Mouse (Mus musculus): ENCODE results near the gene Kcnj9. TPM values are rescaled to one million over a fixed set of nuclear protein-coding genes. Genes with fewer than 3 reads are reported as not detected.

The Kcnj9 gene
- polyA plus RNA-seq, 1 experiment from 2014 or later: 0.05 TPM

- no peak overlapping the region for H3K9ac ChIP-seq (ENCODE audit: low read depth, low read length)
- H3K27me3 ChIP-seq (replicated peaks; ENCODE audit: control insufficient read depth, insufficient read depth, low read length): no peaks in the 10 kb centered on the region
- H3K4me3 ChIP-seq (ENCODE audit: low read depth, low read length): no peak overlapping the region
- H3K4me2 ChIP-seq (replicated peaks; ENCODE audit: low read depth): no peak overlapping the region
- no peak for TF ChIP-seq CTCF (IDR thresholded peaks at IDR 0.05; ENCODE audit: low read depth)
- 93% methylated on average over 6 of the region's 6 CpGs for WGBS
- ATAC-seq: no peak
- H3K9me3 ChIP-seq (ENCODE audit: control insufficient read depth): no peaks in the 10 kb centered on the region
- H3K27ac ChIP-seq (ENCODE audit: low read depth, low read length): no peak overlapping the region
- no peaks in the 10 kb centered on the region for H3K4me1 ChIP-seq (replicated peaks; ENCODE audit: control insufficient read depth, insufficient read depth, low read length)
- H3K36me3 ChIP-seq (ENCODE audit: control insufficient read depth, insufficient read depth): no peaks in the 10 kb centered on the region
Measured at GRCm38 (mm10) chr1:172283073-172283472, 46.0 kb downstream of the Kcnj9 start.

- Histone ChIP-seq H3K9me3 (ENCODE audit: control insufficient read depth) (no peaks in the 10 kb centered on the region), H3K4me2 (replicated peaks; ENCODE audit: low read depth) (no peak overlapping the region), H3K27me3 (replicated peaks; ENCODE audit: control insufficient read depth, insufficient read depth, low read length) (no peaks in the 10 kb centered on the region), H3K27ac (ENCODE audit: low read depth, low read length) (no peak overlapping the region), H3K4me3 (ENCODE audit: low read depth, low read length) (no peak overlapping the region), H3K36me3 (ENCODE audit: control insufficient read depth, insufficient read depth) (no peaks in the 10 kb centered on the region), H3K4me1 (replicated peaks; ENCODE audit: control insufficient read depth, insufficient read depth, low read length) (no peaks in the 10 kb centered on the region), H3K9ac (ENCODE audit: low read depth, low read length) (no peak overlapping the region)
- 66% methylated on average over 10 of the region's 10 CpGs for WGBS
- peak; percentile 22; the same call in 1 of the 2 replicates for TF ChIP-seq CTCF (IDR thresholded peaks at IDR 0.05; ENCODE audit: low read depth)
- no peak for ATAC-seq
Measured at GRCm38 (mm10) chr1:172281522-172282254, 47.4 kb downstream of the Kcnj9 start.

GRCm38 (mm10) chr1:172279768-172280509, 49.2 kb downstream of the Kcnj9 start:
- Histone ChIP-seq H3K4me1 (replicated peaks; ENCODE audit: control insufficient read depth, insufficient read depth, low read length) (no peaks in the 10 kb centered on the region), H3K4me3 (ENCODE audit: low read depth, low read length) (no peak overlapping the region), H3K9me3 (ENCODE audit: control insufficient read depth) (no peaks in the 10 kb centered on the region), H3K4me2 (replicated peaks; ENCODE audit: low read depth) (no peak overlapping the region), H3K27me3 (replicated peaks; ENCODE audit: control insufficient read depth, insufficient read depth, low read length) (no peaks in the 10 kb centered on the region), H3K36me3 (ENCODE audit: control insufficient read depth, insufficient read depth) (no peaks in the 10 kb centered on the region), H3K9ac (ENCODE audit: low read depth, low read length) (no peak overlapping the region), H3K27ac (ENCODE audit: low read depth, low read length) (no peak overlapping the region)
- ATAC-seq: no peak
- TF ChIP-seq CTCF (IDR thresholded peaks at IDR 0.05; ENCODE audit: low read depth): no peak
- 78% methylated on average over 16 of the region's 16 CpGs for WGBS

- no peak overlapping the region for H3K27ac ChIP-seq (ENCODE audit: low read depth, low read length)
- no peaks in the 10 kb centered on the region; the same call in 1 of the 2 replicates for H3K4me1 ChIP-seq (replicated peaks; ENCODE audit: control insufficient read depth, insufficient read depth, low read length)
- no peak overlapping the region for H3K9ac ChIP-seq (ENCODE audit: low read depth, low read length)
- TF ChIP-seq CTCF (IDR thresholded peaks at IDR 0.05; ENCODE audit: low read depth): no peak
- ATAC-seq: no peak
- WGBS: 90% methylated on average over 13 of the region's 13 CpGs
- no peak overlapping the region for H3K4me2 ChIP-seq (replicated peaks; ENCODE audit: low read depth)
- no peaks in the 10 kb centered on the region for H3K36me3 ChIP-seq (ENCODE audit: control insufficient read depth, insufficient read depth)
- no peaks in the 10 kb centered on the region for H3K9me3 ChIP-seq (ENCODE audit: control insufficient read depth)
- H3K27me3 ChIP-seq (replicated peaks; ENCODE audit: control insufficient read depth, insufficient read depth, low read length): no peaks in the 10 kb centered on the region
- no peak overlapping the region for H3K4me3 ChIP-seq (ENCODE audit: low read depth, low read length)
Measured at GRCm38 (mm10) chr1:172278328-172278727, 50.8 kb downstream of the Kcnj9 start.

- no peak for ATAC-seq
- Histone ChIP-seq H3K9me3 (ENCODE audit: control insufficient read depth) (no peaks in the 10 kb centered on the region), H3K4me1 (replicated peaks; ENCODE audit: control insufficient read depth, insufficient read depth, low read length) (no peaks in the 10 kb centered on the region; the same call in 1 of the 2 replicates), H3K9ac (ENCODE audit: low read depth, low read length) (no peak overlapping the region), H3K4me2 (replicated peaks; ENCODE audit: low read depth) (no peak overlapping the region), H3K27me3 (replicated peaks; ENCODE audit: control insufficient read depth, insufficient read depth, low read length) (no peaks in the 10 kb centered on the region), H3K36me3 (ENCODE audit: control insufficient read depth, insufficient read depth) (no peaks in the 10 kb centered on the region), H3K27ac (ENCODE audit: low read depth, low read length) (no peak overlapping the region), H3K4me3 (ENCODE audit: low read depth, low read length) (no peak overlapping the region)
- 68% methylated on average over 3 of the region's 3 CpGs for WGBS
- TF ChIP-seq CTCF (IDR thresholded peaks at IDR 0.05; ENCODE audit: low read depth): no peak
Measured at GRCm38 (mm10) chr1:172277172-172277571, 51.9 kb downstream of the Kcnj9 start.

GRCm38 (mm10) chr1:172274547-172274946, 54.6 kb downstream of the Kcnj9 start:
- no peak for TF ChIP-seq CTCF (IDR thresholded peaks at IDR 0.05; ENCODE audit: low read depth)
- H3K27ac ChIP-seq (ENCODE audit: low read depth, low read length): no peak overlapping the region
- H3K36me3 ChIP-seq (ENCODE audit: control insufficient read depth, insufficient read depth): no peaks in the 10 kb centered on the region
- WGBS: 39% methylated on average over 5 of the region's 5 CpGs
- H3K9me3 ChIP-seq (ENCODE audit: control insufficient read depth): no peaks in the 10 kb centered on the region
- no peaks in the 10 kb centered on the region for H3K27me3 ChIP-seq (replicated peaks; ENCODE audit: control insufficient read depth, insufficient read depth, low read length)
- no peak overlapping the region for H3K4me2 ChIP-seq (replicated peaks; ENCODE audit: low read depth)
- no peaks in the 10 kb centered on the region; the same call in 1 of the 2 replicates for H3K4me1 ChIP-seq (replicated peaks; ENCODE audit: control insufficient read depth, insufficient read depth, low read length)
- H3K4me3 ChIP-seq (ENCODE audit: low read depth, low read length): no peak overlapping the region
- no peak for ATAC-seq
- no peak overlapping the region for H3K9ac ChIP-seq (ENCODE audit: low read depth, low read length)

Measured in intestine, postnatal 0 days (tissue).